Mouse (Mus musculus): ENCODE measurements around the gene Col5a1. TPM values are rescaled to one million over a fixed set of nuclear protein-coding genes. Genes with fewer than 3 reads are reported as not detected.

The Col5a1 gene
- polyA plus RNA-seq, 1 experiment from 2014 or later: 83.2 TPM

DNA sequence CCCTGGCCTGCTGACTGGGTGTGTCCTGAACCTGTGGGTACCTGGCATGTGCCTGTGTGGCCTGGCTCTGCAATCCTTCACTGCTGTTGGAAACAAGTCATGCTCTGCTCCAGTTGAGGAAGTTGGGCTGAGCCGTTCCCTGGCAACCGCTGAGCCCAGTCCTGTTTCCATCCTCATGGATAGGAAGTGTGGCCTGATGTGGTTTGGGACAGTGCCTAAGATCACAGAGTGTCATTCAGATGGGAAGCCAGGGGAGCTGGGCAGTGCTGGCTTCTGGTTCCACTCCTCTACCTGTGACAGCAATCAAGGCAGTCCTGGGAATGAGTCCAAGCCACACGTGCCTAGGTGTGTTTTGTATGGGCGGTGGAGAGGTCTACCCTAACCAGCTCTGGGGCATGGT, 53.2 kb downstream of the Col5a1 start:
- WGBS: 86% methylated on average over 4 of the region's 4 CpGs
- Histone ChIP-seq H3K27me3 (ENCODE audit: insufficient read depth, low read length) (no peaks in the 10 kb centered on the region), H3K9me3 (ENCODE audit: low read depth, low read length) (no peaks in the 10 kb centered on the region), H3K27ac (ENCODE audit: low read depth) (no peak overlapping the region), H3K4me3 (ENCODE audit: low read depth, low read length) (no peak overlapping the region), H3K4me2 (no peak overlapping the region), H3K9ac (no peak overlapping the region), H3K4me1 (ENCODE audit: insufficient read depth) (peaks cover 22% of the 10 kb centered on the region), H3K36me3 (ENCODE audit: insufficient read depth) (peaks cover 16% of the 10 kb centered on the region; the same call in 1 of the 2 replicates)
- TF ChIP-seq CTCF (IDR thresholded peaks at IDR 0.05; ENCODE audit: low read depth): no peak
- DNase-seq (no peak), ATAC-seq (ENCODE audit: insufficient read depth) (0 out of 2 replicates have a peak, but pooled peaks have one; percentile 4)

DNA sequence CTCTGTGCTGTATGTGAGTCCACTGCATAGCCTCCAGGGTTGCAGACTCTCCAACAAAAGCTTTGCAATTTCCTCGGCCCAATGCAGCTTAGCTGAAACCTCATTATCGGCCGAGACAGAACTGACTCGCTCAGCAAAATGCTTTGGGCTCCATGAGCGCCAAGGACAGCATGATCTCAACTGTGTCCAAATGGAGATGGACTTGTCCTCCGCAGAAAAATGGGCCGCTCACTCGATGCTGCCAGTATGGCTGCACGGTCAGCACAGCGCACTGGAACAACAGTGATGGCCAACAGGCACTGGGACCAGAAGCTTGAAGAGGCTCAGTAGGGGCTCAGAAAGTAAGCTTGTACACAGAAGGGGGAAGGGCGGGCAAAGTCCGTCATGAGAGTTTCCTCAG, 53.9 kb downstream of the Col5a1 start:
- Histone ChIP-seq H3K27ac (ENCODE audit: low read depth) (no peak overlapping the region), H3K9ac (no peak overlapping the region), H3K4me3 (ENCODE audit: low read depth, low read length) (no peak overlapping the region), H3K27me3 (ENCODE audit: insufficient read depth, low read length) (no peaks in the 10 kb centered on the region), H3K9me3 (ENCODE audit: low read depth, low read length) (no peaks in the 10 kb centered on the region), H3K36me3 (ENCODE audit: insufficient read depth) (peaks cover 16% of the 10 kb centered on the region; the same call in 1 of the 2 replicates), H3K4me2 (no peak overlapping the region), H3K4me1 (ENCODE audit: insufficient read depth) (peaks cover 15% of the 10 kb centered on the region)
- no peak for DNase-seq
- ATAC-seq (ENCODE audit: insufficient read depth): no peak
- no peak for TF ChIP-seq CTCF (IDR thresholded peaks at IDR 0.05; ENCODE audit: low read depth)
- 89% methylated on average over 12 of the region's 12 CpGs for WGBS

DNA sequence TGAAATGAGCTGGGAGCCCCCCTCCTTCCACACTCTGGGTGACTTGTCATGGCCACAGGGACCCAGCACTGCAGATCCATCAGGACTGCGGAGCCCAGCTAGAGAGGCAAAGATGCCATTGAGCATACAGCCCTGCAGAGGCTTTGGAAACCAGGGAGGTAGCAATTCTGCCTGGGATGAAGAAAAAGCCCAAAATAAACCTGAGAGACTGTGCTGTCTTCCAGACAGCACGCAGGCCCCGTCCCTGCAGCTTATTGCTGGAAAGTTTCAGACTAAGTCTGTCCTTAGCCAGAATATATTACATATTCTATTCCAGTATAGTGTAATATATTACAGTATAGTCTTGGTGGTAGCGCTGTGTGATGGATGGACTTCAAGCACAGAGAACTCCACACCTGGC, 61.0 kb downstream of the Col5a1 start:
- no peak overlapping the region for H3K4me3 ChIP-seq (ENCODE audit: low read depth, low read length)
- no peak overlapping the region for H3K27ac ChIP-seq (ENCODE audit: low read depth)
- H3K9ac ChIP-seq: no peak overlapping the region
- H3K4me2 ChIP-seq: no peak overlapping the region
- no peaks in the 10 kb centered on the region for H3K9me3 ChIP-seq (ENCODE audit: low read depth, low read length)
- H3K27me3 ChIP-seq (ENCODE audit: insufficient read depth, low read length): no peaks in the 10 kb centered on the region
- peaks cover 36% of the 10 kb centered on the region for H3K36me3 ChIP-seq (ENCODE audit: insufficient read depth)
- no peak for ATAC-seq (ENCODE audit: insufficient read depth)
- TF ChIP-seq CTCF (IDR thresholded peaks at IDR 0.05; ENCODE audit: low read depth): no peak
- no peaks in the 10 kb centered on the region for H3K4me1 ChIP-seq (ENCODE audit: insufficient read depth)
- no peak for DNase-seq
- WGBS: 87% methylated on average over 4 of the region's 4 CpGs

DNA sequence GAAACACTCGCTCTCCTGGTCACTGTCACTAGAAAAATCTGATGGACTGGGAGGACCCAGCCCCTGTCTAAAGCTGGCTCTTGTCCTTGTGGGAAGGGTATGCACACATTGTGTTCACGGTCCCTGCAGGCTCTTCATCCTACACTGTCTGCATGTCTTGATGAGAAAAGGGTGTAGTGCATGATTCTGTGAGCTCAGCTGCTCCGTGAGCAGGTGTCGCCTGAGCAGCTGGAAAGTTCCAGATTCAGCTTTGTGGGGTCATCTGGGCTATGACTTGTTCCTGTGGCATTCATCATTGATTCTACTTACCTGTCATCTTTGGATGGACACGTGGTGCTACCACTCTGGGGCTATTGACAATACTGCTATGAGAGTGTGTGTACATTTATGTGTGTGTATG, 61.7 kb downstream of the Col5a1 start:
- H3K9ac ChIP-seq: no peak overlapping the region
- 79% methylated on average over 5 of the region's 5 CpGs for WGBS
- peaks cover 40% of the 10 kb centered on the region for H3K36me3 ChIP-seq (ENCODE audit: insufficient read depth)
- H3K4me3 ChIP-seq (ENCODE audit: low read depth, low read length): no peak overlapping the region
- no peaks in the 10 kb centered on the region for H3K4me1 ChIP-seq (ENCODE audit: insufficient read depth)
- no peaks in the 10 kb centered on the region for H3K9me3 ChIP-seq (ENCODE audit: low read depth, low read length)
- DNase-seq (no peak), ATAC-seq (ENCODE audit: insufficient read depth) (no peak)
- H3K27ac ChIP-seq (ENCODE audit: low read depth): no peak overlapping the region
- no peak overlapping the region for H3K4me2 ChIP-seq
- TF ChIP-seq CTCF (IDR thresholded peaks at IDR 0.05; ENCODE audit: low read depth): no peak
- no peaks in the 10 kb centered on the region for H3K27me3 ChIP-seq (ENCODE audit: insufficient read depth, low read length)

DNA sequence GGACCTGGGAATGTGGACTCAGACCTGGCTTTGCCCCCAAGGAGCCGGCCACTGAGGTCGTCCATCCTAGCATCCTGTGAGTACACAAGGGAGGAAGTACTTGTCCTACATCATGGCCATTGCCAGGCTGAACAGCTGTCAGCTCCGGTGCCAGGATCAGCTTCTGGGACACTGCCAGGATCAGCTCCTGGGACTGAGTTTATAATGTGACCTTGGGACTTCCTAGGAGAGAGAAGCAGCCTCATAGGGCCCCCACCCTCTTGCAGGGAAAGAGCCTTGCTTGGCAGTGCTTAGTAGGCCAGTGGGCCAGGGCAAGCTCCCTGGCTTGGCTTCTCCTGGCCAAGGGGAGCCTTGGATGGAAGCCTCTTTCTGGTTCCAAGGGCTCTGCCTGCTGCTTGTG, 67.6 kb downstream of the Col5a1 start:
- Histone ChIP-seq H3K9ac (no peak overlapping the region), H3K4me3 (ENCODE audit: low read depth, low read length) (no peak overlapping the region), H3K4me2 (no peak overlapping the region), H3K4me1 (ENCODE audit: insufficient read depth) (peaks cover 38% of the 10 kb centered on the region), H3K27ac (ENCODE audit: low read depth) (peak overlapping the region; percentile 48; the same call in 1 of the 2 replicates), H3K36me3 (ENCODE audit: insufficient read depth) (peaks cover 60% of the 10 kb centered on the region), H3K27me3 (ENCODE audit: insufficient read depth, low read length) (no peaks in the 10 kb centered on the region), H3K9me3 (ENCODE audit: low read depth, low read length) (no peaks in the 10 kb centered on the region)
- DNase-seq (peak; percentile 23), ATAC-seq (ENCODE audit: insufficient read depth) (no peak)
- 50% methylated on average over 3 of the region's 3 CpGs for WGBS
- no peak for TF ChIP-seq CTCF (IDR thresholded peaks at IDR 0.05; ENCODE audit: low read depth)

DNA sequence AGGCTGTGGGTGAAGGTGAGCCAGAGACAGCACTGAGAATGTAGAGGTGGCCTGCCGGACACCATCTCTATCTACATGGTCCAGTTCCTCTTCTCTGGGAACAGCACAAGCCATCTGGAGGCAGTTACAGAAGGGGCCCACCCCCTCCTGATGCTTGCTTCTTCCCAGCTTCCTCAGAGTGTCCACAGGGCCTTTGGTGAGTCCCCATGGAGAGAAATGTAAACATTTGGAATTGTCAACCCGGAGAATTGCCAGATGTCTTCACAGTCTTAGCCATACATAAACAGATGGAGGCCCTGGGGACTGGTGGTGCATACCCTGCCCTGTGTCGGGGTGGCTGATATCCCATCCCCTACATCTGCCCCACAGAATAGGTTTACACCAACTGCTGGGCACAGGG, 68.7 kb downstream of the Col5a1 start:
- ATAC-seq (ENCODE audit: insufficient read depth) (peak; percentile 82), DNase-seq (peak; percentile 91)
- H3K27me3 ChIP-seq (ENCODE audit: insufficient read depth, low read length): no peaks in the 10 kb centered on the region
- peak overlapping the region; percentile 48; the same call in 1 of the 2 replicates for H3K27ac ChIP-seq (ENCODE audit: low read depth)
- H3K9ac ChIP-seq: no peak overlapping the region
- WGBS: 21% methylated on average over 3 of the region's 3 CpGs
- peaks cover 59% of the 10 kb centered on the region for H3K36me3 ChIP-seq (ENCODE audit: insufficient read depth)
- H3K4me2 ChIP-seq: no peak overlapping the region
- no peaks in the 10 kb centered on the region for H3K9me3 ChIP-seq (ENCODE audit: low read depth, low read length)
- no peak for TF ChIP-seq CTCF (IDR thresholded peaks at IDR 0.05; ENCODE audit: low read depth)
- H3K4me3 ChIP-seq (ENCODE audit: low read depth, low read length): no peak overlapping the region
- peaks cover 38% of the 10 kb centered on the region for H3K4me1 ChIP-seq (ENCODE audit: insufficient read depth)

DNA sequence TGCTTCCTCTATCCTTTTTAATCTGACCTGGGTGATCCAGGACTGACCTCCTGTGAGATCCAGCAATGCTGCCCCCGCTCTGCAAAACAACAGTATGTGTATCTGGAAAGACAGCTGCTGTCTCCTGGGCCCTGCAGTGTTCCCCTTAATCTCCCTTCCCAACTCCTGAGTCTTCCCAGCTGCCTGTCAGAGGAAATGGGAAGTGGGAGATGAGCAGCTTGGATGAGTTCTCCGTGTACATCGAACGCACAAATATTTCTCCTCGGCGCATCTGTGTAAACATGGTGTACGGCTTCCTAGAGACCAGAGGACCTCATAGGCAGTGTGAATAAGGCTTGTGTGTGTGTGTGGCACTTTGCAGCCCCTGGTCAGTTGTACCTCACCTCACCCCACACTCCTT, 70.5 kb downstream of the Col5a1 start:
- WGBS: 30% methylated on average over 7 of the region's 7 CpGs
- ATAC-seq (ENCODE audit: insufficient read depth): peak; percentile 70
- Histone ChIP-seq H3K27ac (ENCODE audit: low read depth) (peak overlapping the region; percentile 75), H3K27me3 (ENCODE audit: insufficient read depth, low read length) (no peaks in the 10 kb centered on the region), H3K9me3 (ENCODE audit: low read depth, low read length) (no peaks in the 10 kb centered on the region), H3K4me1 (ENCODE audit: insufficient read depth) (peaks cover 38% of the 10 kb centered on the region), H3K4me2 (no peak overlapping the region), H3K4me3 (ENCODE audit: low read depth, low read length) (no peak overlapping the region), H3K9ac (no peak overlapping the region), H3K36me3 (ENCODE audit: insufficient read depth) (peaks cover 57% of the 10 kb centered on the region)
- TF ChIP-seq CTCF (IDR thresholded peaks at IDR 0.05; ENCODE audit: low read depth): no peak
- DNase-seq: peak; percentile 84

DNA sequence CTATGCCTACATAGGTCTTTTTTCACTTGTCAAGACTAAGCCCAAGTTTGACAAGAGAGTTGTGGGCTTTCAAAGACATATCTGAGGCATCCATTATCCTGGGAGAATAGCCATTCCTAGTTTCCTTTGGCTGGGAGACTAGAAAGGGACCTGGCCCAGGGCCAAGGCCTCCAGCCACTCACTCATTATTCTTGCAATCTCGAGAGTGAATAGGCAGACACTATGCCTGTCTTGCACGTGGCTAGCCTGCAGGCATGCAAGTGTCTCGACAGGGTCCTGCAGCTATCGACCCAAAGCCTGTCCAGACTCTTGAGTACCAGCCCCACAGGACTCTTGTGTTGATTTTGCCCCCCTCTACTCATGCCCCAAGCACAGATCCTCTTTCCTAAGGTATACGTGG, 71.0 kb downstream of the Col5a1 start:
- peak; percentile 35 for ATAC-seq (ENCODE audit: insufficient read depth)

More for the DNA sequence above, 71.0 kb downstream of the Col5a1 start:
- TF ChIP-seq CTCF (IDR thresholded peaks at IDR 0.05; ENCODE audit: low read depth): no peak
- H3K4me2 ChIP-seq: no peak overlapping the region
- no peak overlapping the region for H3K4me3 ChIP-seq (ENCODE audit: low read depth, low read length)
- H3K27me3 ChIP-seq (ENCODE audit: insufficient read depth, low read length): no peaks in the 10 kb centered on the region
- no peaks in the 10 kb centered on the region for H3K9me3 ChIP-seq (ENCODE audit: low read depth, low read length)
- 23% methylated on average over 5 of the region's 5 CpGs for WGBS
- DNase-seq: peak; percentile 82
- H3K4me1 ChIP-seq (ENCODE audit: insufficient read depth): peaks cover 38% of the 10 kb centered on the region
- H3K27ac ChIP-seq (ENCODE audit: low read depth): peak overlapping the region; percentile 51; the same call in 1 of the 2 replicates
- peaks cover 57% of the 10 kb centered on the region for H3K36me3 ChIP-seq (ENCODE audit: insufficient read depth)
- H3K9ac ChIP-seq: no peak overlapping the region
